Mouse (Mus musculus) heart, postnatal 0 days (tissue): ENCODE data around the gene Fam161b.
"Not testable (repeated sequence)": the region's sequence is repeated elsewhere in the genome, so short reads cannot be mapped to it uniquely, and the experiment has no call there.

Source experiments
- CTCF ChIP-seq: IDR thresholded peaks from 2 replicates; pipeline ENCODE4 v1.5.1; 2016; ENCODE audit warnings: antibody characterized with exemption, control low read depth, low read depth
- EP300 ChIP-seq: IDR thresholded peaks from 2 replicates; pipeline ENCODE4 v1.6.1; 2016; ENCODE audit warnings: antibody characterized with exemption, low read depth

DNA sequence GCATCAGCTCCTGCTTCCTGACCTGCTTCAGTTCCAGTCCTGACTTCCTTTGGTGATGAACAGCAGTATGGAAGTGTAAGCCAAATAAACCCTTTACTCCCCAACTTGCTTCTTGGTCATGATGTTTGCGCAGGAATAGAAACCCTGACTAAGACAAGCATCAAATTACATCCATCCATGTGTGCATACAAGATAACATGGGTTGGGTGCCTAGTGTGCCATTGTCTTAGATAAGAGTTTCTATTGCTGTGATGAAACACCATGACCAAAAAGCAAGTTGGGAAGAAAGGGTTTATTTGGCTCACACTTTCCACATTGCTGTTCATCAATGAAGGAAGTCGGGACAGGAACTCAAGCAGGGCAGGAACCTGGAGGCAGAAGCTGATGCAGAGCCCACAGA lies 2.9 kb downstream of the Fam161b start:
- TF ChIP-seq EP300, CTCF: not testable (repeated sequence)
